Mouse (Mus musculus) brain, embryonic 14.5 days (tissue): ENCODE data around the gene Calu.

Experiments
- CTCF ChIP-seq: fragments of 200-500 bp; IDR thresholded peaks from 2 replicates; pipeline ENCODE4 v1.5.1; 2012; ENCODE audit warnings: inconsistent platforms, mild to moderate bottlenecking, moderate library complexity, borderline replicate concordance; ENCODE audit not compliant: insufficient read depth, insufficient read length; ENCODE audit errors: extremely low read depth
- POLR2A ChIP-seq: fragments of 200-500 bp; IDR thresholded peaks from 2 replicates; pipeline ENCODE4 v1.6.1; 2012; ENCODE audit warnings: mild to moderate bottlenecking, inconsistent platforms, borderline replicate concordance; ENCODE audit not compliant: poor library complexity, insufficient read depth, insufficient read length, severe bottlenecking; ENCODE audit errors: extremely low read depth

DNA sequence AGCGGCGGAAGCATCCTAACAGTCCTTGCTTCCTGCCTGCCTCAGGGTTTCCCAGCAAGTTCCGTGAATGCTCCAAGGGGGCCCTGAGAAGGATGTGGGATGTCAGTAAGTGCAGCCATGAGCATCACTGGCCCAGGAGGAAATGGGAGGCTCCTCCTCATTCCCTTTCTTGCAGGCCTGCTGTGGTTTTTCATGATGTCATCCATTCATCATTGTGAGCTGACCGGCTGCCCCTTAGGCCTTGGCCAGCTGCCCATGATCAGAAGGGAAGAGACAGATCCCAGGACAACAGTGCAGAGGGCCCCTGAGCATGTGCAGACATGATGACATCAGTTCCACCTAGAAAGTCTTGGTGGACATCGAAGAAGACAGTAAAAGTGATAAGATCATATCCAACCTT lies 29.0 kb upstream of the Calu start, which contains the start of gene Fam71f1:
- TF ChIP-seq POLR2A (no peak), CTCF (no peak)
